Comparison of ENCODE assay signal across 19 mouse cellular contexts in genomic region chr13:57793643-57794240, GRCm38 (mm10).
A peak's percentile ranks its signal among the peaks of the same experiment; 100 is the strongest.
DNase-seq lines count a peak whose midpoint lies in the region; ATAC-seq and TF ChIP-seq lines count a peak whose summit lies in the region.
"Had no signal": no experiment of that assay in that cellular context is flagged by ENCODE, and none has a peak within 500 bp of the region (broad histone marks: within the 10 kb centered on the region; RNA-seq: fewer than 3 reads in every experiment).

No protein-coding gene starts in this region.

- H3K4me2 ChIP-seq in kidney, postnatal 0 days (ENCODE audit: low read length): no peak overlapping the region
- H3K4me2 ChIP-seq in kidney, embryonic 15.5 days: no peak overlapping the region
- H3K4me2 ChIP-seq: forebrain, embryonic 15.5 days; hindbrain, embryonic 12.5 days; limb, embryonic 15.5 days; neural tube, embryonic 13.5 days had no signal

- 66% methylated on average over 12 of the region's 12 CpGs for WGBS in kidney, postnatal 0 days
- WGBS in kidney, embryonic 15.5 days: 66% methylated on average over 12 of the region's 12 CpGs

- ATAC-seq in kidney, postnatal 0 days (replicated peaks; ENCODE audit: low FRiP score, low read depth): no peak
- ATAC-seq in kidney, embryonic 15.5 days (replicated peaks; ENCODE audit: low FRiP score): no peak
- ATAC-seq: forebrain, embryonic 15.5 days had no signal

- H3K9ac ChIP-seq in kidney, postnatal 0 days (ENCODE audit: low read depth, low read length): no peak overlapping the region
- no peak overlapping the region for H3K9ac ChIP-seq in kidney, embryonic 15.5 days
- H3K9ac ChIP-seq: forebrain, embryonic 15.5 days; hindbrain, embryonic 12.5 days; limb, embryonic 15.5 days; neural tube, embryonic 13.5 days had no signal

- H3K4me1 ChIP-seq in kidney, postnatal 0 days (replicated peaks; ENCODE audit: insufficient read depth, low read length): no peaks in the 10 kb centered on the region
- H3K4me1 ChIP-seq in kidney, embryonic 15.5 days: peaks cover 31% of the 10 kb centered on the region
- H3K4me1 ChIP-seq: limb, embryonic 15.5 days had no signal

- no peaks in the 10 kb centered on the region for H3K36me3 ChIP-seq in kidney, postnatal 0 days (ENCODE audit: insufficient read depth, low read length)
- H3K36me3 ChIP-seq in kidney, embryonic 15.5 days: no peaks in the 10 kb centered on the region
- H3K36me3 ChIP-seq: forebrain, embryonic 15.5 days; hindbrain, embryonic 12.5 days; limb, embryonic 15.5 days; midbrain, embryonic 10.5 days; neural tube, embryonic 13.5 days had no signal

- no peaks in the 10 kb centered on the region for H3K27me3 ChIP-seq in kidney, postnatal 0 days (ENCODE audit: insufficient read depth, low read length)
- 0 out of 2 replicates have a peak, but pooled peaks cover 21% of the 10 kb centered on the region for H3K27me3 ChIP-seq in kidney, embryonic 15.5 days
- H3K27me3 ChIP-seq: CH12.LX; forebrain, embryonic 15.5 days; hindbrain, embryonic 12.5 days; neural tube, embryonic 13.5 days had no signal

- DNase-seq in adrenal gland, postnatal 14 days: peak; percentile 23
- no peak for DNase-seq in adrenal gland, adult (ENCODE audit: inconsistent age in 2 of 2, low spot score in 1 of 2)
- peak; percentile 27 for DNase-seq in kidney, postnatal 0 days (ENCODE audit: low spot score)
- DNase-seq in cerebellum, postnatal 14 days: peak; percentile 74 to 80
- peak; percentile 4 for DNase-seq in lung, postnatal 14 days
- no peak for DNase-seq in right cerebral cortex, postnatal 4 days
- no peak for DNase-seq in layer of hippocampus, adult 2 months (ENCODE audit: low spot score in 2 of 2)
- DNase-seq: adrenal gland, adult 2 months; right cerebral cortex, postnatal 25 days; thymus, postnatal 14 days had no signal

- no peak for TF ChIP-seq CTCF in kidney, postnatal 0 days (IDR thresholded peaks at IDR 0.05; ENCODE audit: low read depth)
- TF ChIP-seq CTCF in layer of hippocampus, adult 2 months (conservative IDR thresholded peaks at IDR 0.05): no peak

- H3K4me3 ChIP-seq in kidney, postnatal 0 days (replicated peaks; ENCODE audit: low read depth, low read length): no peak overlapping the region
- no peak overlapping the region for H3K4me3 ChIP-seq in kidney, embryonic 15.5 days (replicated peaks)
- H3K4me3 ChIP-seq in layer of hippocampus, adult 2 months: no peak overlapping the region
- H3K4me3 ChIP-seq: erythroblast, embryonic 14.5 days; forebrain, embryonic 15.5 days; hindbrain, embryonic 12.5 days; limb, embryonic 15.5 days; midbrain, embryonic 10.5 days; neural tube, embryonic 13.5 days had no signal

- no peak overlapping the region for H3K27ac ChIP-seq in kidney, postnatal 0 days
- H3K27ac ChIP-seq in kidney, embryonic 15.5 days: no peak overlapping the region
- H3K27ac ChIP-seq in layer of hippocampus, adult 2 months: no peak overlapping the region
- H3K27ac ChIP-seq: forebrain, embryonic 15.5 days; hindbrain, embryonic 12.5 days; limb, embryonic 15.5 days; midbrain, embryonic 10.5 days; neural tube, embryonic 13.5 days; stomach, postnatal 0 days had no signal

- no peaks in the 10 kb centered on the region for H3K9me3 ChIP-seq in kidney, postnatal 0 days (replicated peaks; ENCODE audit: low read length)
- no peaks in the 10 kb centered on the region for H3K9me3 ChIP-seq in kidney, embryonic 15.5 days (replicated peaks)
- H3K9me3 ChIP-seq: forebrain, embryonic 15.5 days; hindbrain, embryonic 12.5 days; limb, embryonic 15.5 days; midbrain, embryonic 10.5 days; neural tube, embryonic 13.5 days had no signal

Comparison
In these comparisons a context has a peak if more than half of its experiments do, and no peak if none do; other contexts are left out.
1. DNase-seq: peak in adrenal gland, postnatal 14 days (single experiment), kidney, postnatal 0 days (single experiment), cerebellum, postnatal 14 days (2 of 2) and lung, postnatal 14 days (single experiment); none in adrenal gland, adult (0 of 2), right cerebral cortex, postnatal 4 days (single experiment) and layer of hippocampus, adult 2 months (0 of 2).